Mouse (Mus musculus) heart, embryonic 14.5 days (tissue): ENCODE measurements around the gene Trem1. TPM values are rescaled to one million over a fixed set of nuclear protein-coding genes. Genes with fewer than 3 reads are reported as not detected.

Experiments
- ATAC-seq: fragments of 200-750 bp; cut with Nextera tagmentation; 2 replicates; pipeline ENCODE4 v1.8.0; 2017; ENCODE audit warnings: low read depth, moderate TSS enrichment; ENCODE audit not compliant: insufficient number of reproducible peaks, insufficient read depth, low FRiP score
- H3K27ac ChIP-seq, 2 experiments: fragments of 200-500 bp in 1 of 2; fragments of 300-500 bp in 1 of 2; sonication (generic) in 1 of 2; replicated peaks in 1 of 2; 2 replicates each; pipeline ENCODE4 v1.5.1; 2012 to 2014; ENCODE audit warnings: low read depth in 2 of 2, low read length in 2 of 2, control low read depth in 1 of 2, mild to moderate bottlenecking in 1 of 2, mixed read lengths in 1 of 2; ENCODE audit not compliant: control insufficient read depth in 1 of 2, insufficient read depth in 1 of 2
- H3K27me3 ChIP-seq: fragments of 300-500 bp; sonication (generic); 2 replicates; pipeline ENCODE4 v1.6.1; 2014; ENCODE audit warnings: mild to moderate bottlenecking, low read length, control low read depth; ENCODE audit not compliant: control insufficient read depth, insufficient read depth
- H3K36me3 ChIP-seq: fragments of 300-500 bp; sonication (generic); 2 replicates; pipeline ENCODE4 v1.6.1; 2014; ENCODE audit warnings: mild to moderate bottlenecking, control low read depth, low read length, mixed read lengths; ENCODE audit not compliant: control insufficient read depth, insufficient read depth
- H3K4me1 ChIP-seq, 2 experiments: fragments of 200-500 bp in 1 of 2; fragments of 300-500 bp in 1 of 2; sonication (generic) in 1 of 2; 2 replicates each; pipeline ENCODE4 v1.6.1; 2012 to 2014; ENCODE audit warnings: low read length in 2 of 2, control low read depth in 1 of 2, mixed read lengths in 1 of 2; ENCODE audit not compliant: control insufficient read depth in 2 of 2, insufficient read depth in 2 of 2
- H3K4me2 ChIP-seq: fragments of 300-500 bp; sonication (generic); 2 replicates; pipeline ENCODE4 v1.6.1; 2014; ENCODE audit warnings: mild to moderate bottlenecking, low read length
- H3K4me3 ChIP-seq, 2 experiments: fragments of 200-500 bp in 1 of 2; fragments of 300-500 bp in 1 of 2; sonication (generic) in 1 of 2; 2 replicates each; pipeline ENCODE4 v1.5.1; 2012 to 2014; ENCODE audit warnings: low read length in 2 of 2, mild to moderate bottlenecking in 2 of 2, control low read depth in 1 of 2, low read depth in 1 of 2, moderate library complexity in 1 of 2; ENCODE audit not compliant: control insufficient read depth in 1 of 2, insufficient read depth in 1 of 2
- H3K9ac ChIP-seq: fragments of 300-500 bp; sonication (generic); 2 replicates; pipeline ENCODE4 v1.6.1; 2014; ENCODE audit warnings: mild to moderate bottlenecking, low read length
- H3K9me3 ChIP-seq: fragments of 300-500 bp; sonication (generic); 2 replicates; pipeline ENCODE4 v1.6.1; 2016; ENCODE audit warnings: low read length, control low read depth; ENCODE audit not compliant: control insufficient read depth
- WGBS: fragments of 180-500 bp; shearing (Covaris S2); extraction: QIAGEN DNeasy Blood & Tissue Kit; methylation state at CpG from one replicate; pipeline ENCODE4 v1.1.7; 2014; 5-methylcytosine and 5-hydroxymethylcytosine counted together
- polyA plus RNA-seq: library from polyadenylated mRNA; unstranded; fragments of >200 nt; fragmentation: Nextera tagmentation; extraction: Ambion mirVana; gene quantifications from 2 replicates; pipeline ENCODE4 v1.2.1, GENCODE M21; 2014

Trem1 gene
- polyA plus RNA-seq = 0.07 and 0.11 TPM in 2 replicates

GRCm38 (mm10) chr17:48232518-48232917 lies at the start of gene Trem1:
Gene Trem1, plus strand, starts transcription at chr17:48232768.
- Histone ChIP-seq H3K4me3 (no peak within 1 kb of the TSS), H3K9me3 (no peaks in the 10 kb centered on the region), H3K27me3 (no peaks in the 10 kb centered on the region), H3K27ac (no peak within 1 kb of the TSS), H3K4me2 (no peak within 1 kb of the TSS), H3K4me1 (no peaks in the 10 kb centered on the region), H3K36me3 (no peaks in the 10 kb centered on the region), H3K9ac (no peak within 1 kb of the TSS)
- WGBS = 80% methylated on average over 6 of the region's 6 CpGs
- ATAC-seq = no peak

GRCm38 (mm10) chr17:48185252-48185651 lies 47.3 kb upstream of the Trem1 start:
- H3K4me1 ChIP-seq = no peaks in the 10 kb centered on the region
- no peak overlapping the region for H3K27ac ChIP-seq
- no peak overlapping the region for H3K9ac ChIP-seq
- no peak for ATAC-seq
- WGBS = 62% methylated on average over 5 of the region's 5 CpGs
- no peaks in the 10 kb centered on the region for H3K36me3 ChIP-seq
- H3K4me2 ChIP-seq = no peak overlapping the region
- H3K27me3 ChIP-seq = no peaks in the 10 kb centered on the region
- H3K9me3 ChIP-seq = no peaks in the 10 kb centered on the region
- no peak overlapping the region for H3K4me3 ChIP-seq

- Histone ChIP-seq H3K27ac (no peak overlapping the region), H3K9ac (no peak overlapping the region), H3K4me3 (no peak overlapping the region), H3K4me1 (no peaks in the 10 kb centered on the region), H3K27me3 (no peaks in the 10 kb centered on the region), H3K4me2 (no peak overlapping the region), H3K9me3 (no peaks in the 10 kb centered on the region), H3K36me3 (no peaks in the 10 kb centered on the region)
- 40% methylated on average over 2 of the region's 2 CpGs for WGBS
- no peak for ATAC-seq
These were observed 40.2 kb upstream of the Trem1 start for GRCm38 (mm10) chr17:48192366-48192765.

GRCm38 (mm10) chr17:48203086-48203485 lies 29.5 kb upstream of the Trem1 start:
- no peak for ATAC-seq
- no peaks in the 10 kb centered on the region for H3K4me1 ChIP-seq
- H3K36me3 ChIP-seq = no peaks in the 10 kb centered on the region
- no peaks in the 10 kb centered on the region for H3K27me3 ChIP-seq
- no peak overlapping the region for H3K4me3 ChIP-seq
- no peak overlapping the region for H3K27ac ChIP-seq
- no peak overlapping the region for H3K4me2 ChIP-seq
- WGBS = 89% methylated on average over 12 of the region's 12 CpGs
- no peak overlapping the region for H3K9ac ChIP-seq
- peaks cover 32% of the 10 kb centered on the region for H3K9me3 ChIP-seq

- Histone ChIP-seq H3K27me3 (no peaks in the 10 kb centered on the region), H3K36me3 (no peaks in the 10 kb centered on the region), H3K9me3 (no peaks in the 10 kb centered on the region), H3K4me1 (no peaks in the 10 kb centered on the region), H3K9ac (no peak overlapping the region), H3K4me3 (no peak overlapping the region), H3K27ac (no peak overlapping the region), H3K4me2 (no peak overlapping the region)
- no peak for ATAC-seq
- WGBS = 95% methylated on average over 12 of the region's 12 CpGs
These were observed 20.0 kb upstream of the Trem1 start for GRCm38 (mm10) chr17:48212596-48212995.

- no peak overlapping the region for H3K27ac ChIP-seq
- H3K9me3 ChIP-seq = no peaks in the 10 kb centered on the region
- H3K4me1 ChIP-seq = no peaks in the 10 kb centered on the region
- no peak overlapping the region for H3K4me3 ChIP-seq
- no peaks in the 10 kb centered on the region for H3K27me3 ChIP-seq
- no peak for ATAC-seq
- no peaks in the 10 kb centered on the region for H3K36me3 ChIP-seq
- WGBS = 60% methylated on average over 5 of the region's 5 CpGs
- no peak overlapping the region for H3K4me2 ChIP-seq
- no peak overlapping the region for H3K9ac ChIP-seq
These were observed 19.1 kb upstream of the Trem1 start for GRCm38 (mm10) chr17:48213511-48213910.

GRCm38 (mm10) chr17:48215429-48215828 lies 17.1 kb upstream of the Trem1 start:
- no peaks in the 10 kb centered on the region for H3K4me1 ChIP-seq
- no peak for ATAC-seq
- no peaks in the 10 kb centered on the region for H3K36me3 ChIP-seq
- H3K4me2 ChIP-seq = no peak overlapping the region
- H3K9me3 ChIP-seq = 0 out of 2 replicates have a peak, but pooled peaks cover 2% of the 10 kb centered on the region
- no peak overlapping the region for H3K9ac ChIP-seq
- H3K27ac ChIP-seq = no peak overlapping the region
- no peak overlapping the region for H3K4me3 ChIP-seq
- H3K27me3 ChIP-seq = no peaks in the 10 kb centered on the region
- WGBS = 79% methylated on average over 1 of the region's 1 CpGs

- Histone ChIP-seq H3K27ac (no peak overlapping the region), H3K4me3 (no peak overlapping the region), H3K9ac (no peak overlapping the region), H3K27me3 (no peaks in the 10 kb centered on the region), H3K4me1 (no peaks in the 10 kb centered on the region), H3K9me3 (no peaks in the 10 kb centered on the region), H3K36me3 (no peaks in the 10 kb centered on the region), H3K4me2 (no peak overlapping the region)
- 68% methylated on average over 7 of the region's 7 CpGs for WGBS
- ATAC-seq = no peak
These were observed 1.9 kb upstream of the Trem1 start for GRCm38 (mm10) chr17:48230680-48231079.
